Mouse (Mus musculus): ENCODE measurements around the gene Prlr. TPM values are rescaled to one million over a fixed set of nuclear protein-coding genes. Genes with fewer than 3 reads are reported as not detected.

The Prlr gene
- total RNA-seq, 2 experiments from 2014 or later, result 0.03 to 0.50 TPM

DNA sequence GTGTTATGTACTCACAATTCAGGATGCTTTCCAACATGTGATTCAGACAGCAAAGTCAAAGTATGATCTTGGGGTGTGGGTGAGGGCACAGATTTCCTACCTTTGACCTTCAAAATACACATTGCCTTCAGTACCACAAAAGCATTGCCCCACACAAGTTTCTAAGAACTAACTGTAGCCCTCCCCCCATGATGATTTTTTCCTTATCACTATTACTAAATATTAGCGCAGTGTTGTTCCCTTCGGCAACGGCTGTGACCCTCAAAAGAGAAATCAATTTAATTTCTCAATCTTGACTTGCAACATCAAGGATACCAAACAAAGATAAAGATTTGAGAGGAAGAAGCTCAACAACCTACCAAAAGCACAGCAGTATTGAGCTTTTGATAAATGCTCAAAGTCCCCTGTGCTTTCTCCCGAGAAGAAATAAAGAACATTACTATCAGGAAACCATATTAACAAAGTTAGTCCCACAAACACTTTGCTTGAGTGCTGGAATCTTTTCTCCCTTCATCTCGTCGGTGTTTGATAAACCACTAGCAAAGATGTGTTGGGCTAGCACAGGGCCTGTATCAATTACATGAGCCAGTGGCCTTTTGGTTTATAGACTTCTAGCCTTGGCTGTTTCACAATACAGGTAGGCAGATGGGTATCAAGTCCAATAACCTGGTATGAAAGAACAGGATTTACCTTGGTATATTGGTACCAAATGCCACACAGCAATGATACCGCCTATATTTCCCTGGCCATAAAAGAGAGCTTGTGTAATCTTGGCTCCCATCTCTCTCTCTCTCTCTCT is 25.7 kb downstream of the Prlr start:
- H3K4me3 ChIP-seq, result no peak overlapping the region
- no peak for TF ChIP-seq CTCF (IDR thresholded peaks at IDR 0.05)
- no peak for DNase-seq
- H3K27ac ChIP-seq, result no peak overlapping the region
- intact Hi-C loops (cut with DNase I), result no loop called here

DNA sequence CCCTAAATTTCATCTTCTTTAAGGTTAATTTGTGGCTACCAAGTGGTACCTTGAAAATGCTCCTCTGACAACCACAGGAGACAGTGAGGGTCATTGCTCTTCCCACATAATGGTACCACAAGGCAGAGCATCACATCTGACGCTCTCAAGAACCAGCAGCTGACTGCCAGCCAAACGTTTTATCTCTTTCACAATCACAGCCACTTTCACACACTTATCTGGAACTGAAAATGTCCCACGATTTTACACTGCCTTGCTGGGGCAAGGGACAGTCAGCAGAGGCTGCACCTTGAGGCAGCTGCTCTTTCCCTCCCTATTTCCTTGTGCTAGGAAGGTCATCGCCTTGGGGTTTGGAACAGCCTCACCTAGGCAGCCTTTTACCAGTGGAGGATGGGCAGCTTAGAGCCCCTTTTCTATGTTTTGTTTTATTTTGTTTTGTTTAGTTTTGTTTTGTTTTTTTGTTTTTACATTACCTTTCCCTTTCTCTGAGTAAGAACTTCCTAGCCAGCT is 33.3 kb downstream of the Prlr start:
- H3K27ac ChIP-seq, result no peak overlapping the region
- no peak overlapping the region for H3K4me3 ChIP-seq
- intact Hi-C loops (cut with DNase I), result no loop called here
- TF ChIP-seq CTCF (IDR thresholded peaks at IDR 0.05), result no peak
- DNase-seq, result no peak

DNA sequence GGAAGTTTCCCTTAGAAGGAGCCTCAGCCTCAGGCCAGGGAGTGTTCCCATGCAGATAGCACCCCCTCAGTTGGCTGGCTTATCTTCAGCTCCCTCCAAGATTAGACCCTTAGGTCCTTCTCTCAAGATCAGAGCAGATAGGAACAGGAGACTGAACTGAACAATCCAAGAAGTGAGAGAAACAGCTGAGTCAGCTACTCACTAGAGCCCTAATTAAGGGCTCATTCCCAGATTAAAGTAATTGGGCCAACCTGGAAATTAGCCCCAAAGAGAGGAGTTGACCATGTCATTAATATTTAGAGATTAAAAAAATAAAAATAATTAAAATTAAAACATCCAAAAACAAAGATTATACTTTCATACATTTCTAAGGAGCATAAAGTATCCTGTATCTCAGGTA is 35.0 kb downstream of the Prlr start:
- intact Hi-C loops (cut with DNase I), result no loop called here
- Histone ChIP-seq H3K4me3 (no peak overlapping the region), H3K27ac (no peak overlapping the region)
- no peak for TF ChIP-seq CTCF (IDR thresholded peaks at IDR 0.05)
- no peak for DNase-seq

DNA sequence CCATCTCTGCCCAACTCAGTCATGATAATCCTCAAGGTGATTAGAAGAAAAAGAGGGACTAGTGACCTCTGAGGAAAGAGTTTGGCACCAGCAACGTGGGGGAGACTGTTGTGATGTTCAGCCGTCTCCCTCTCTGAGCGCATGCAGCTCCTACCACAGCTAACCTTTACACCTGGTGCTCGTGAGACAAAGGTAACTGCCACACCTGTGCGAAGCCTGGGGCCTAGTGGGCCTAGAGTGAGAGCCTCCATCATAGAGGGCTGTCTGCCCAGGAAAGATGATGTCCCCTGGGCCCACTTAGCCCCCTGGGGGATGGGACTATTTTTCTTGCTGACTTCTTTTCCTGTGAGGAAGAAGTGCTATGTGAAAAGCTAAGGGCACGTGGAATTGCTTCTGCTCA is 36.2 kb downstream of the Prlr start:
- intact Hi-C loops (cut with DNase I), result no loop called here
- H3K4me3 ChIP-seq, result no peak overlapping the region
- no peak for TF ChIP-seq CTCF (IDR thresholded peaks at IDR 0.05)
- DNase-seq, result no peak
- no peak overlapping the region for H3K27ac ChIP-seq

DNA sequence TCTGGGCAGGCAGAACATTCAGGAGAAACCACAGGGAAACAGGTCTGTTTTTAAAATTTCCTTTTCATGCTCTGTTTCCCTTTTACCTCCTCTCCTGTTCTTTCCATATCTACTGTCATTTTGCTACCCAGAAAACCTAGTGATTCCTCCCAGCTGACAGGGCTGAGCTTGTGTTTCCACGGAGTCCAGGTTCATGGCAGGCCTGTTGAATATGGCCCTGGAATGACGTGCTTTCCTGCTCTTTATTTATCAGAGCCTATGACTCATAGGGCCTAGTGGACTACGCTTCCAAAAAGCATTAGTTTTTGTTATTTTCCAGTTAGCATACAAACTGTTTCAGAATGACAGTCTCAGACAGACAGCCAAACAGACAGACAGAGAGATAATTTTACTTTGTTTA is 36.7 kb downstream of the Prlr start:
- intact Hi-C loops (cut with DNase I), result no loop called here
- H3K27ac ChIP-seq, result no peak overlapping the region
- DNase-seq, result no peak
- TF ChIP-seq CTCF (IDR thresholded peaks at IDR 0.05), result no peak
- H3K4me3 ChIP-seq, result no peak overlapping the region

DNA sequence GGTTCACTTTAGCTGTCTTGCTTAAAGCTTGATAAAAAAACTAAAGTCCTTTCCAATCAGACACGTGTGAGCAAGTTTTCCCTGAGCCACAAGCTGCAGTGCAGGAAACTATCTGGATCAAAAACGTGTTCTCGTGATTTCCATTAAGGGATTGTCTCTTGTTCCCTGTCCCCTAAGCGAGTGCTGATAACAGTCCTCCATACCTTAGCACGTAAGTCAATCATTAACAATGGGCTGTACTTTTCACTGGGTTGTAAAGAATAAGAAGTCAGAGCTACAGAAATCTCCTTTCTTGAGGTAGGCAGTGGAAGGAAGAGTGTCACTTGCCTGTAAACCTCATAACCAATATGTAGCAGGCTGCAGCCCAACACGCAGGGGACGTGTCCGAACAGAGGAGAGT is 38.7 kb downstream of the Prlr start:
- intact Hi-C loops (cut with DNase I), result no loop called here
- no peak for TF ChIP-seq CTCF (IDR thresholded peaks at IDR 0.05)
- Histone ChIP-seq H3K4me3 (no peak overlapping the region), H3K27ac (no peak overlapping the region)
- no peak for DNase-seq

DNA sequence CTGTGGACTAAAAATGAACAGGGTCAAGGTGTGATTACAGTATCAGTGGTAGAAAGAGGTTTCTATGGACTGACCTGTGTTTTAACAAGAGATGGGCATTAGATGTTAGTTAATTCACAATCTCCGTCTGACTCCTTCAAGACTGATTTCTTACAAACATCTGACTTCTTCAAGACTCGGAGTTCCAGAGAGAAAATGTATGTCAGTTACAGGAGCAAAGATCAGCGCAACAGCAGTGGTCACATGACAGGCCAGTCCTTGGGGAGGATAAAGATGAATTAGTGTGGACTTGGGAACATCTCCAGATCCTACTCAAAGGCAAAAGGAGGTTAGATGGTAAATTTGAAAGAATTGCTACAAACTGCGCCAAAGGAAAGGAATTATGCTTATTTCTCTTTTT is 39.2 kb downstream of the Prlr start:
- Histone ChIP-seq H3K27ac (no peak overlapping the region), H3K4me3 (no peak overlapping the region)
- intact Hi-C loops (cut with DNase I), result no loop called here
- DNase-seq, result no peak
- no peak for TF ChIP-seq CTCF (IDR thresholded peaks at IDR 0.05)

DNA sequence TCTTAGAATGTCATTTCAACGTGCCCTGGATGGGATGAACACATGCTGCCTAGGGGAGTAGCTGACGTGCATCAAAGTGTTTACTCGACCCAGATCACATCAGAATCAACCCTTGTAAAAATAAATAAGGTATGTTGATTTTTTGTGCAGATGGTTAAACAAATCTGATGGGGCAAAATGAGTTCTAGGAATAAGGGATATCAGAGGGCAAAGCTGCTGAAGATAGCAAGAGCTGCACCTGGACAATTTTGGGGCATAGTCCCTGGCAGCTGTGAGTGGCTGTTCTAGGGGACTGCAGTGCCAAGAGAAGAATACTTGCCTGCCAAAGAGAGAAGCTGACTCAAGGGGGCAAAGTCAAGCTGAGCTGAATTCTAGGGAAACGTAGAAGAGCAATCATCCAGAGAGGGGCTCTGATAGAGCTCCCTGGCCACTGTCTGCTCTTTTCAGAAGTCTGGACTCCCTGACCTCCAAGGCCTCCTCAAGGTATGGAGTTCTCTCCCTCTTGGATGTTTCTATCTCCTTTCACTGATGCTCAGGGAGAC is 46.6 kb downstream of the Prlr start:
- intact Hi-C loops (cut with DNase I), result no loop called here
- DNase-seq, result no peak
- no peak for TF ChIP-seq CTCF (IDR thresholded peaks at IDR 0.05)
- Histone ChIP-seq H3K27ac (no peak overlapping the region), H3K4me3 (no peak overlapping the region)

DNA sequence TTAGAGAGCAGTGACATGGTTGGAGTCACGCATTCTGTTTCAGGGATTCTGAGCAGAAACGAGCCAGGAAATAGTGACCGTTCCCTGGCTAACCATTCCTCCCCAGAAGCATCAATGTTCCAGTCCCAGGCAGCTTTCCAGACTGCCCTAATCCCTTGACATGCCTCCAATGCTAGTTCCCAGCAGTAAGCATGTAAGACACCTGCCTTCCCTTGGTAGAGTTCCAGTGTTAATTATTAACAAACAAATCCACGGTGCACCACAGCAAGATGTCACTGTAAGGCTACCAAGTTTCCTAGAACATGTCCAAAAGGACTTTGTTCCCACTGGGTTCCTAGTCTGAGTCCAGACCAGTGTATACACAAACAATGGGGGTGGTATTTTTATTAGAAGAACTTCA is 48.7 kb downstream of the Prlr start:
- DNase-seq, result no peak
- H3K4me3 ChIP-seq, result no peak overlapping the region
- no peak overlapping the region for H3K27ac ChIP-seq
- TF ChIP-seq CTCF (IDR thresholded peaks at IDR 0.05), result no peak
- intact Hi-C loops (cut with DNase I), result no loop called here

DNA sequence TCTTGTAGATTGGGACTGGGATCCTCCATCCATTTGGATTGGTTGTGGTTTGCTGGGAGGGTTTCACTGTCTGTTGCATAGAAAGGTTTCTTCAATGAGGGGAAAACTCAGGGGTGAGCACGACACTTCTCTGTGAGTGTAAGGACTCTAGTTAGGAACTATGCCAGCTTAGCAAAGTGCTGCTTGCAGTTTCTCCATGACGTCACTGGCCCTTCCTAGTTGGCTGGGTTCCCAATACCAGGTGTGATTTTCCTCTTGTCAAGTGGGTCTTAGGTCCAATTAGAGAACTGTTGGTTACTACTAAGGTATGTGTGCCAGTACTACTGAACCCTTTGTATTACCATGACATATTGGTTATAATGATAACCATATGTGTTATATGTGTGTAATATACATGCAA is 51.6 kb downstream of the Prlr start:
- Histone ChIP-seq H3K27ac (no peak overlapping the region), H3K4me3 (no peak overlapping the region)
- TF ChIP-seq CTCF (IDR thresholded peaks at IDR 0.05), result no peak
- no peak for DNase-seq
- intact Hi-C loops (cut with DNase I), result no loop called here

DNA sequence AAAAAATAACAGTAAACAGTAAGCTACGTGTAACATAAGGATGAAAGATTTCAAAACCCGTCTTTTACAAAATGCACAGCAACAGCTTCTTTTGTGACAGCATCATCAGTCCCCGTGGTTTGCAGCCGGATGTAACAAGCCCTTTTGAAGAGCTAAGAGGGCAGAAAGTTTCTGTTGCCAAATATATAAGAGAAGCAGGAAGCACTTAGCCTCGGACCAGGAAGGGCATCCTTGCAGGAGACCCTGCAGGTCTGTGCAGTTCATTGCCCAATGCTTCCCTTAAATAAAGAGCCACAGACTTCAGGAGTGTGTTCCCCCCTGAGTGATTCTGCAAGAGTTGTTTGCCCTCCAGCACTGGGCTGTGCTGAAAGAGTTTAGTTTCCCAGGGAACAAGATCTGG is 58.9 kb downstream of the Prlr start:
- Histone ChIP-seq H3K27ac (no peak overlapping the region), H3K4me3 (no peak overlapping the region)
- TF ChIP-seq CTCF (IDR thresholded peaks at IDR 0.05), result no peak
- no peak for DNase-seq
- intact Hi-C loops (cut with DNase I), result no loop called here

DNA sequence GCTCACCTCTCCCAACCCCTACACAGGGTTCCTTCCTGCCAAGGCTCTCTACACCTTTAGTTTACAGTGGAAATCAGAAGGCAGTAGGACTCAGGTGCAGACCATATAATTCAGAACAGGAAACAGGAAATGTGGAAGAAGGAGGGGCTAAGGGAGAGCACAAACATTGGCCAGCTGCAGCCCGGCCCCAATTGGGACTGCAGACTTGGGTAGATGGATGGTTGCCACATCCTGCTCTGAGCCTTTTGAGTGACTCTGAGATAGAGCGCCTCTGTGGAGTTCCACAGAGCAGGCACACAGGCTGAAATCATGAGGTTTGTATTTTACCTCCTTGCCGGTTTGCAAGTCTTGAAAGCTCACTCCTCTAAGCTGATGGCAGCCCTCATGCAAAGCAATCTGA is 59.8 kb downstream of the Prlr start:
- no peak for DNase-seq
- intact Hi-C loops (cut with DNase I), result no loop called here
- no peak overlapping the region for H3K27ac ChIP-seq
- H3K4me3 ChIP-seq, result no peak overlapping the region
- no peak for TF ChIP-seq CTCF (IDR thresholded peaks at IDR 0.05)

DNA sequence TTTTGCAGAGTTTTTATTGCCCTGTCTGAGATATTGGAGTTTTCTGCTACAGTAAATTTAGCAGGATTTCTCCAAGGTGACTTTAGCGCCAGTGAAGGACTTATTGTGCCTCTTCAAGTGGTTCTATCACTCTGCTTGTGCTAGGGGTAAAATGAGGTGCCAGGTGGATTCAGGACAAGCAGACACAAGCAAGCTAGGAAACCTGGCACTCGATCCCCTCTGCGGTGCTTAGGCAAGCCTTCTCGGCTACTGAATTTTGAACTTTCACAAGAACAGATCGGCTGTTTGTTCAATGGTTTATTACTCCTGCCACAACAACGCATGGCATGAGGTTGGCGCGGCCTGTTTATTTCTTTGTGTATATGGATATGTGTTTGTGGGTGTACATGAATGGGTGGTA is 61.4 kb downstream of the Prlr start:
- intact Hi-C loops (cut with DNase I), result no loop called here
- no peak overlapping the region for H3K4me3 ChIP-seq
- DNase-seq, result no peak

More for the DNA sequence above, 61.4 kb downstream of the Prlr start:
- H3K27ac ChIP-seq, result no peak overlapping the region
- no peak for TF ChIP-seq CTCF (IDR thresholded peaks at IDR 0.05)

Data from gastrocnemius, adult 2 months (tissue).